ENCODE assay signal across 8 mouse cellular contexts in the genomic region with DNA sequence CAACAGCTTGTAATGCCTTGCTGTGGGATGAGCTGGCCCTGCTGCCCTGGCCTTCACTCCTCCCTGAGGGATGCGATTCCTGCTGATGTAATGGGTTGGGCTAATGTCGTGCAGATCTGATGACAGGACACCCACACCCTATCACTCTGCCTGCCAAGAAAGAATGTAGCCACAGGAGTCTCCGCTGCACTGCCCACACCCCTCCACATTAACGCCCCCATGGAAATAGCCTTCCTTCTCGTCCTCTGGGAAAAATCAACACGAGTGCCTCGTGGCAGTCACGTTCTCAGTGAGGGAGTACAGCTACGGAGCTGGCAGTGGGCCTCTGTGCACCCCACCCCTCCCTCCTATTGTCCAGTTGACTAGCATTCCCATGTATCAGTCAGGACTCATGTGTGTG. TPM values are rescaled to one million over a fixed set of nuclear protein-coding genes. Genes with fewer than 3 reads are reported as not detected.
DNase-seq lines count a peak whose midpoint lies in the region; ATAC-seq and TF ChIP-seq lines count a peak whose summit lies in the region.

No protein-coding gene starts in this region.

- no peak overlapping the region for H3K4me2 ChIP-seq in lung, postnatal 0 days (replicated peaks; ENCODE audit: low read depth, low read length)
- H3K4me2 ChIP-seq in intestine, postnatal 0 days (replicated peaks; ENCODE audit: low read depth), result no peak overlapping the region
- H3K4me2 ChIP-seq in midbrain, embryonic 15.5 days, result no peak overlapping the region

- H3K4me3 ChIP-seq in lung, postnatal 0 days (ENCODE audit: low read depth, low read length), result no peak overlapping the region
- no peak overlapping the region for H3K4me3 ChIP-seq in intestine, postnatal 0 days (ENCODE audit: low read depth, low read length)
- H3K4me3 ChIP-seq in midbrain, embryonic 15.5 days, result no peak overlapping the region

- no peaks in the 10 kb centered on the region for H3K36me3 ChIP-seq in lung, postnatal 0 days (ENCODE audit: insufficient read depth, low read length)
- H3K36me3 ChIP-seq in intestine, postnatal 0 days (ENCODE audit: control insufficient read depth, insufficient read depth), result no peaks in the 10 kb centered on the region
- no peaks in the 10 kb centered on the region for H3K36me3 ChIP-seq in midbrain, embryonic 15.5 days (replicated peaks)

- 25% methylated on average over 9 of the region's 9 CpGs for WGBS in lung, postnatal 0 days
- 27% methylated on average over 9 of the region's 9 CpGs for WGBS in intestine, postnatal 0 days
- 49% methylated on average over 9 of the region's 9 CpGs for WGBS in midbrain, embryonic 15.5 days

- H3K9ac ChIP-seq in lung, postnatal 0 days (replicated peaks; ENCODE audit: low read depth), result no peak overlapping the region
- no peak overlapping the region for H3K9ac ChIP-seq in intestine, postnatal 0 days (ENCODE audit: low read depth, low read length)
- H3K9ac ChIP-seq in midbrain, embryonic 15.5 days, result no peak overlapping the region

- no peak overlapping the region for H3K27ac ChIP-seq in lung, postnatal 0 days (ENCODE audit: low read length)
- H3K27ac ChIP-seq in intestine, postnatal 0 days (ENCODE audit: low read depth, low read length), result no peak overlapping the region
- no peak overlapping the region for H3K27ac ChIP-seq in midbrain, embryonic 15.5 days

- no peak for TF ChIP-seq EP300 in lung, postnatal 0 days (IDR thresholded peaks at IDR 0.05)

- no peaks in the 10 kb centered on the region for H3K9me3 ChIP-seq in lung, postnatal 0 days (ENCODE audit: low read length)
- H3K9me3 ChIP-seq in intestine, postnatal 0 days (ENCODE audit: control insufficient read depth), result no peaks in the 10 kb centered on the region
- no peaks in the 10 kb centered on the region for H3K9me3 ChIP-seq in midbrain, embryonic 15.5 days

- no peak for DNase-seq in frontal cortex, postnatal 25 days (ENCODE audit: low spot score in 2 of 2)
- DNase-seq in adrenal gland, postnatal 25 days, result peak; percentile 4
- peak; percentile 70 for DNase-seq in heart, adult 8-10 months (ENCODE audit: low spot score)
- DNase-seq in lung, postnatal 0 days (ENCODE audit: low spot score), result peak; percentile 51

- H3K4me1 ChIP-seq in lung, postnatal 0 days (ENCODE audit: insufficient read depth, low read depth, low read length), result no peaks in the 10 kb centered on the region
- H3K4me1 ChIP-seq in intestine, postnatal 0 days (replicated peaks; ENCODE audit: control insufficient read depth, insufficient read depth, low read length), result no peaks in the 10 kb centered on the region
- H3K4me1 ChIP-seq in midbrain, embryonic 15.5 days, result no peaks in the 10 kb centered on the region

- peak; percentile 59 for ATAC-seq in frontal cortex, adult (ENCODE audit: low TSS enrichment)
- peak; percentile 89 for ATAC-seq in lung, postnatal 0 days
- ATAC-seq in intestine, postnatal 0 days, result no peak
- ATAC-seq in cerebellum, adult (ENCODE audit: insufficient number of reproducible peaks, low FRiP score, low TSS enrichment), result no peak
- ATAC-seq in midbrain, embryonic 15.5 days (replicated peaks), result no peak

- H3K27me3 ChIP-seq in lung, postnatal 0 days (replicated peaks; ENCODE audit: insufficient read depth, low read length), result no peaks in the 10 kb centered on the region
- H3K27me3 ChIP-seq in intestine, postnatal 0 days (replicated peaks; ENCODE audit: control insufficient read depth, insufficient read depth, low read length), result no peaks in the 10 kb centered on the region
- H3K27me3 ChIP-seq in midbrain, embryonic 15.5 days (replicated peaks), result no peaks in the 10 kb centered on the region

- TF ChIP-seq CTCF in lung, postnatal 0 days (IDR thresholded peaks at IDR 0.05), result no peak
- TF ChIP-seq CTCF in intestine, postnatal 0 days (IDR thresholded peaks at IDR 0.05; ENCODE audit: low read depth), result no peak

RNA-seq across cellular contexts. Expression of a gene that starts 50.3 kb away (rescaled TPM):
- 2.0 and 2.8 TPM in 2 replicates for total RNA-seq in adrenal gland, postnatal 25 days (2021)
- total RNA-seq in heart, adult 8-10 months (2022), result 1 to 10 TPM; 4.5 to 9.9 (median 8.2) TPM
- 5.1 and 5.4 TPM in 2 replicates for polyA plus RNA-seq in lung, postnatal 0 days (2015; fragmentation: Nextera tagmentation; extraction: Ambion mirVana)
- polyA plus RNA-seq in intestine, postnatal 0 days (2015; fragmentation: Nextera tagmentation; extraction: Ambion mirVana), result 2.6 and 2.8 TPM in 2 replicates
- polyA plus RNA-seq in midbrain, embryonic 15.5 days (2015; fragmentation: Nextera tagmentation; extraction: Ambion mirVana), result 3.4 and 4.2 TPM in 2 replicates

Comparison
In these comparisons a context has a peak if more than half of its experiments do, and no peak if none do; other contexts are left out.
1. ATAC-seq: peak in frontal cortex, adult (single experiment) and lung, postnatal 0 days (single experiment); none in intestine, postnatal 0 days (single experiment), cerebellum, adult (single experiment) and midbrain, embryonic 15.5 days (single experiment).
2. DNase-seq: peak in adrenal gland, postnatal 25 days (single experiment), heart, adult 8-10 months (single experiment) and lung, postnatal 0 days (single experiment); none in frontal cortex, postnatal 25 days (0 of 2).